Comparison of ENCODE assay signal across 8 mouse cellular contexts in the genomic region with DNA sequence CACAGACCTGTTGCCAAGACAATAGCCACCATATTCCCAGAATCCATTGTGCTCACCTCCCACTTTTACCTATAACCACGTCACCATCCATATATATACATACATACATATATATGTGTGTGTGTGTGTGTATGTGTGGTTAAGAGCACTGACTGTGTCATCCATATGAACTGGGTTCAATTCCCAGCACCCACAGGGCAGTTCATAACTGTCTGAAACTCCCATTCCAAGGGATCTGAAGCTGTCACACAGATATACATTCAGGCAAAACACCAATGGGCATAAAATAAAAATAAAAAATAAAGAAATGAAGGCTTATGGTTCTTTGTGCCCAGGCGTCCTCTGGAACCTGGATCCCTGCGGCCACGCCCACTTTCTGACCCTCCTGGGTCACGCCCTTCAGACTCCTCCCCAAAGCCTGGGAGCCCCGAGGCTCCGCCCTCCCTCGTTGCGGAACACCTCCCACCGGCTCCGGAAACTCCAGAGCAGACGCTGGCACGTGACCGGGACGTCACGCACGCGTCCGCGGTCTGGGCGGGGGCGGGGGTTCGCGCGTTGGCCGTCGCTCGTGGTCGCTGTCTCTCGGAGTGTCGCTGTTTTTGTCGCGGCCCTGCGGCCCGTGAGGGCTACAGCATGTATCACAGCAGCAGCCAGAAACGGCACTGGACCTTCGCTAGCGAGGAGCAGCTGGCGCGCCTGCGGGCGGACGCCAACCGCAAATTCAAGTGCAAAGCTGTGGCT. TPM values are rescaled to one million over a fixed set of nuclear protein-coding genes. Genes with fewer than 3 reads are reported as not detected.
DNase-seq lines count a peak whose midpoint lies in the region; ATAC-seq and TF ChIP-seq lines count a peak whose summit lies in the region.

A gene (plus strand): TSS at position 506 of the 741 bp plus-strand sequence.

- peak within 1 kb of the TSS; percentile 92 for H3ac ChIP-seq in C2C12 (ENCODE audit: control insufficient read depth, insufficient read length, low read depth)
- peak within 1 kb of the TSS; percentile 78 for H3ac ChIP-seq in myocyte (ENCODE audit: control insufficient read depth, insufficient read length)

- WGBS in heart, embryonic 11.5 days (ENCODE audit: insufficient replicate concordance), result 2% methylated on average over 44 of the region's 44 CpGs
- 1% methylated on average over 44 of the region's 44 CpGs for WGBS in kidney, embryonic 16.5 days
- 2% methylated on average over 44 of the region's 44 CpGs for WGBS in liver, adult 2 months

- peaks cover 23% of the 10 kb centered on the region for H3K4me1 ChIP-seq in erythroblast, embryonic 14.5 days (ENCODE audit: control insufficient read depth)
- H3K4me1 ChIP-seq in heart, embryonic 11.5 days (ENCODE audit: control insufficient read depth, insufficient read depth, low read length), result no peaks in the 10 kb centered on the region
- H3K4me1 ChIP-seq in kidney, embryonic 16.5 days (ENCODE audit: insufficient read depth, low read length), result no peaks in the 10 kb centered on the region
- H3K4me1 ChIP-seq in liver, adult 2 months (ENCODE audit: control insufficient read depth, insufficient read depth, low read length), result no peaks in the 10 kb centered on the region; the same call in 1 of the 2 replicates

- no peaks in the 10 kb centered on the region for H3K9me3 ChIP-seq in erythroblast, embryonic 14.5 days (ENCODE audit: control insufficient read depth, low read length)
- no peaks in the 10 kb centered on the region for H3K9me3 ChIP-seq in heart, embryonic 11.5 days (replicated peaks; ENCODE audit: control insufficient read depth, low read length)
- H3K9me3 ChIP-seq in kidney, embryonic 16.5 days (ENCODE audit: low read length), result no peaks in the 10 kb centered on the region

- H3K79me3 ChIP-seq in C2C12 (ENCODE audit: low read depth), result peaks cover 4% of the 10 kb centered on the region

- no peaks in the 10 kb centered on the region for H3K27me3 ChIP-seq in C2C12 (ENCODE audit: control insufficient read depth, insufficient read depth, insufficient read length)
- H3K27me3 ChIP-seq in erythroblast, embryonic 14.5 days (ENCODE audit: control insufficient read depth), result no peaks in the 10 kb centered on the region
- H3K27me3 ChIP-seq in heart, embryonic 11.5 days (ENCODE audit: control insufficient read depth, insufficient read depth, low read length), result no peaks in the 10 kb centered on the region
- no peaks in the 10 kb centered on the region for H3K27me3 ChIP-seq in kidney, embryonic 16.5 days (ENCODE audit: insufficient read depth, low read length)
- no peaks in the 10 kb centered on the region for H3K27me3 ChIP-seq in liver, adult 2 months (ENCODE audit: control insufficient read depth, insufficient read depth, low read length)
- H3K27me3 ChIP-seq in myocyte (ENCODE audit: control insufficient read depth, insufficient read depth, insufficient read length), result no peaks in the 10 kb centered on the region
- H3K27me3 ChIP-seq in splenic B cell, adult 2 months (ENCODE audit: control insufficient read depth, insufficient read depth, low read length, poor library complexity, severe bottlenecking), result no peaks in the 10 kb centered on the region

- DNase-seq in brain, embryonic 14.5 days (ENCODE audit: low read depth), result peak; percentile 96
- peak; percentile 79 for DNase-seq in liver, adult 2 months (ENCODE audit: extremely low read depth, low read depth, low spot score)
- DNase-seq in splenic B cell, adult 2 months (ENCODE audit: low read depth, low spot score), result peak; percentile 91

- H3K36me3 ChIP-seq in C2C12 (ENCODE audit: control insufficient read depth, insufficient read depth) (peaks cover 22% of the 10 kb centered on the region), myocyte (ENCODE audit: control insufficient read depth, insufficient read depth) (peaks cover 8% of the 10 kb centered on the region)
- H3K36me3 ChIP-seq in erythroblast, embryonic 14.5 days (ENCODE audit: control insufficient read depth), result peaks cover 25% of the 10 kb centered on the region
- 0 out of 2 replicates have a peak, but pooled peaks cover 4% of the 10 kb centered on the region for H3K36me3 ChIP-seq in heart, embryonic 11.5 days (ENCODE audit: control insufficient read depth, insufficient read depth, low read length)
- H3K36me3 ChIP-seq in kidney, embryonic 16.5 days (ENCODE audit: insufficient read depth, low read length), result peaks cover 18% of the 10 kb centered on the region
- H3K36me3 ChIP-seq in liver, adult 2 months (ENCODE audit: control insufficient read depth, insufficient read depth, low read length), result peaks cover 6% of the 10 kb centered on the region; the same call in 1 of the 2 replicates
- peaks cover 5% of the 10 kb centered on the region for H3K36me3 ChIP-seq in splenic B cell, adult 2 months (ENCODE audit: control insufficient read depth, insufficient read depth, low read length, poor library complexity, severe bottlenecking)

- H3K4me2 ChIP-seq in heart, embryonic 11.5 days, result peak within 1 kb of the TSS; percentile 82
- H3K4me2 ChIP-seq in kidney, embryonic 16.5 days (replicated peaks; ENCODE audit: low read depth, low read length), result peak within 1 kb of the TSS; percentile 81
- peak within 1 kb of the TSS; percentile 97 for H3K4me2 ChIP-seq in myocyte (ENCODE audit: low read depth)

- peak within 1 kb of the TSS; percentile 84 for H3K27ac ChIP-seq in heart, embryonic 11.5 days (ENCODE audit: low read depth, low read length)
- H3K27ac ChIP-seq in kidney, embryonic 16.5 days (ENCODE audit: low read length), result peak within 1 kb of the TSS; percentile 80
- H3K27ac ChIP-seq in liver, adult 2 months (replicated peaks; ENCODE audit: insufficient read depth, low read depth, low read length), result peak within 1 kb of the TSS; percentile 11

- peak; percentile 75 for TF ChIP-seq POLR2A in brain, embryonic 14.5 days (IDR thresholded peaks at IDR 0.05; ENCODE audit: borderline replicate concordance, extremely low read depth, insufficient read depth, insufficient read length, poor library complexity, severe bottlenecking)
- TF ChIP-seq POLR2A in liver, adult 2 months (IDR thresholded peaks at IDR 0.05; ENCODE audit: extremely low read depth, insufficient read depth, low read length), result peak; percentile 43; the same call in 1 of the 2 replicates
- TF ChIP-seq POLR2A in myocyte (IDR thresholded peaks at IDR 0.05; ENCODE audit: insufficient read length, low read depth), result peak; percentile 95

- ATAC-seq in heart, embryonic 11.5 days (replicated peaks; ENCODE audit: insufficient number of reproducible peaks, low FRiP score, low TSS enrichment), result peak; percentile 99
- peak; percentile 98 for ATAC-seq in kidney, embryonic 16.5 days (ENCODE audit: low FRiP score, low TSS enrichment)

- TF ChIP-seq CTCF in C2C12 (IDR thresholded peaks at IDR 0.05; ENCODE audit: control insufficient read depth, insufficient read depth, insufficient read length), result no peak
- no peak for TF ChIP-seq CTCF in brain, embryonic 14.5 days (IDR thresholded peaks at IDR 0.05; ENCODE audit: borderline replicate concordance, extremely low read depth, insufficient read depth, insufficient read length)
- TF ChIP-seq CTCF in liver, adult 2 months (IDR thresholded peaks at IDR 0.05; ENCODE audit: low read depth, low read length), result no peak

- H3K4me3 ChIP-seq in C2C12 (ENCODE audit: insufficient read depth, poor library complexity, severe bottlenecking) (peak within 1 kb of the TSS; percentile 90), myocyte (peak within 1 kb of the TSS; percentile 87)
- H3K4me3 ChIP-seq in erythroblast, embryonic 14.5 days (replicated peaks), result peak within 1 kb of the TSS; percentile 73
- peak within 1 kb of the TSS; percentile 90 for H3K4me3 ChIP-seq in heart, embryonic 11.5 days (ENCODE audit: low read depth, low read length)
- H3K4me3 ChIP-seq in kidney, embryonic 16.5 days (ENCODE audit: low read length), result peak within 1 kb of the TSS; percentile 87
- H3K4me3 ChIP-seq in liver, adult 2 months (ENCODE audit: insufficient read depth, low read depth, low read length), result peak within 1 kb of the TSS; percentile 67

- H3K9ac ChIP-seq in heart, embryonic 11.5 days (ENCODE audit: low read depth, low read length), result peak within 1 kb of the TSS; percentile 91
- H3K9ac ChIP-seq in kidney, embryonic 16.5 days (replicated peaks; ENCODE audit: low read length), result peak within 1 kb of the TSS; percentile 89
- H3K9ac ChIP-seq in liver, adult 2 months (ENCODE audit: low read depth, low read length), result peak within 1 kb of the TSS; percentile 74

- H3K79me2 ChIP-seq in C2C12 (ENCODE audit: control insufficient read depth, insufficient read depth), result peaks cover 23% of the 10 kb centered on the region
- H3K79me2 ChIP-seq in liver, adult 2 months (ENCODE audit: control insufficient read depth, insufficient read depth, low read length), result peaks cover 8% of the 10 kb centered on the region; the same call in 1 of the 2 replicates
- H3K79me2 ChIP-seq in myocyte (ENCODE audit: control insufficient read depth, insufficient read depth), result peaks cover 11% of the 10 kb centered on the region

TF ChIP-seq in C2C12, 6 proteins besides CTCF, POLR2A, EP300 and RAD21:
- TF ChIP-seq CEBPB (IDR thresholded peaks at IDR 0.05; ENCODE audit: low read depth) (no peak), MYOG (IDR thresholded peaks at IDR 0.05; ENCODE audit: control insufficient read depth, extremely low read depth, insufficient read length) (no peak), USF1 (IDR thresholded peaks at IDR 0.05; ENCODE audit: low read depth) (peak; percentile 95)
TF ChIP-seq in C2C12: peak in this region for 1.

TF ChIP-seq in myocyte, 11 proteins besides CTCF, POLR2A, EP300 and RAD21 (continues in another document):
- TF ChIP-seq MAX (IDR thresholded peaks at IDR 0.05; ENCODE audit: low read depth), result no peak
- peak; percentile 91 for TF ChIP-seq POLR2AphosphoS2 (IDR thresholded peaks at IDR 0.05; ENCODE audit: insufficient read length, low read depth)
- TF ChIP-seq MYOG (IDR thresholded peaks at IDR 0.05; ENCODE audit: control insufficient read depth in 1 of 3, insufficient read depth in 1 of 3, insufficient read length in 2 of 3, low read depth in 2 of 3), result peak in 1 of 3 experiments; percentile 66
- TF ChIP-seq E2F4 (IDR thresholded peaks at IDR 0.05; ENCODE audit: insufficient read depth), result no peak
- TF ChIP-seq TCF12 (IDR thresholded peaks at IDR 0.05; ENCODE audit: insufficient read depth, poor library complexity, severe bottlenecking), result no peak
- peak in 2 of 3 experiments; percentile 20 to 54 for TF ChIP-seq MYOD1 (IDR thresholded peaks at IDR 0.05; ENCODE audit: control insufficient read depth in 1 of 3, insufficient read length in 2 of 3, low read depth in 2 of 3)
- TF ChIP-seq USF1 (IDR thresholded peaks at IDR 0.05; ENCODE audit: low read depth), result peak; percentile 94

RNA-seq across cellular contexts. Expression of the gene that starts here (rescaled TPM):
- polyA plus RNA-seq in C2C12 (2012; fragmentation: generic; extraction: Trizol) (27.2 TPM), myocyte (2012; fragmentation: generic; extraction: Trizol) (31.5 TPM)
- polyA plus RNA-seq in brain, embryonic 14.5 days (2012; rRNA removed), result 46.0 and 47.2 TPM in 2 replicates
- polyA plus RNA-seq in erythroblast, embryonic 14.5 days (2012), result 1.5 and 1.9 TPM in 2 replicates
- polyA plus RNA-seq in heart, embryonic 11.5 days (2014; fragmentation: Nextera tagmentation; extraction: Ambion mirVana), result 75.4 and 77.7 TPM in 2 replicates
- polyA plus RNA-seq in kidney, embryonic 16.5 days (2015; fragmentation: Nextera tagmentation; extraction: Ambion mirVana), result 83.0 and 87.6 TPM in 2 replicates
- total RNA-seq in liver, adult 2 months (2014; rRNA removed), result 18.1 and 18.3 TPM in 2 replicates
- polyA plus RNA-seq in liver, adult 2 months (2012; rRNA removed), result 15.5 and 17.3 TPM in 2 replicates

Comparison
In these comparisons a context has a peak if more than half of its experiments do, and no peak if none do; other contexts are left out.
1. Peak in every context shown above with its lines: DNase-seq, ATAC-seq, H3K4me3 ChIP-seq and H3K27ac ChIP-seq.
2. POLR2A ChIP-seq: peak in every context shown above with its lines; median percentile 95 in myocyte; 75 in brain, embryonic 14.5 days; 43 in liver, adult 2 months.
3. H3K27ac ChIP-seq: peak in every context shown above with its lines; median percentile 84 in heart, embryonic 11.5 days; 80 in kidney, embryonic 16.5 days; 11 in liver, adult 2 months.